Mouse (Mus musculus) MEL (cell line): ENCODE measurements around the gene Gm10803. TPM values are rescaled to one million over a fixed set of nuclear protein-coding genes. Genes with fewer than 3 reads are reported as not detected.

ENCODE experiments used
- DNase-seq: peaks from one replicate; pipeline ENCODE4 v3.0.0; 2011; ENCODE audit warnings: low read depth, low spot score
- H3K27ac ChIP-seq: 2 replicates; pipeline ENCODE4 v1.5.1; 2012; ENCODE audit warnings: low read depth, mild to moderate bottlenecking, control low read depth, low read length, moderate library complexity; ENCODE audit not compliant: control insufficient read depth
- H3K27me3 ChIP-seq, 2 experiments: fragments of 150-350 bp in 1 of 2; sonication (generic) in 1 of 2; 2 replicates each; pipeline ENCODE4 v1.6.1; 2012; ENCODE audit warnings: low read length in 2 of 2, mild to moderate bottlenecking in 2 of 2, improper control_type of control experiment in 1 of 2, moderate library complexity in 1 of 2; ENCODE audit not compliant: insufficient read depth in 2 of 2, control insufficient read depth in 1 of 2
- H3K36me3 ChIP-seq, 2 experiments: 2 replicates each; pipeline ENCODE4 v1.6.1; 2012 to 2014; ENCODE audit warnings: low read length in 2 of 2, improper control_type of control experiment in 1 of 2, inconsistent platforms in 1 of 2, mild to moderate bottlenecking in 1 of 2; ENCODE audit not compliant: insufficient read depth in 2 of 2, control insufficient read depth in 1 of 2
- H3K4me1 ChIP-seq, 2 experiments: fragments of 150-350 bp in 1 of 2; sonication (generic) in 1 of 2; 2 replicates each; pipeline ENCODE4 v1.6.1; 2012; ENCODE audit warnings: low read length in 2 of 2, improper control_type of control experiment in 1 of 2, mild to moderate bottlenecking in 1 of 2; ENCODE audit not compliant: insufficient read depth in 2 of 2, control insufficient read depth in 1 of 2
- H3K4me3 ChIP-seq, 2 experiments: fragments of 150-350 bp in 1 of 2; sonication (generic) in 1 of 2; 2 replicates each; pipeline ENCODE4 v1.5.1; 2012; ENCODE audit warnings: low read depth in 2 of 2, low read length in 2 of 2, mild to moderate bottlenecking in 2 of 2, moderate library complexity in 2 of 2, control low read depth in 1 of 2, improper control_type of control experiment in 1 of 2; ENCODE audit not compliant: control insufficient read depth in 1 of 2, insufficient read depth in 1 of 2
- H3K79me2 ChIP-seq: 2 replicates; pipeline ENCODE4 v1.6.1; 2012; ENCODE audit warnings: mild to moderate bottlenecking, low read length, moderate library complexity; ENCODE audit not compliant: control insufficient read depth, poor library complexity, insufficient read depth
- H3K9ac ChIP-seq: 2 replicates; pipeline ENCODE4 v1.6.1; 2012; ENCODE audit warnings: low read depth, mild to moderate bottlenecking, control low read depth, low read length, moderate library complexity; ENCODE audit not compliant: control insufficient read depth, poor library complexity, severe bottlenecking
- H3K9me3 ChIP-seq: fragments of 150-350 bp; sonication (generic); replicated peaks from 2 replicates; pipeline ENCODE4 v1.6.1; 2012; ENCODE audit warnings: mild to moderate bottlenecking, low read length, improper control_type of control experiment, moderate library complexity; ENCODE audit not compliant: insufficient read depth
- BHLHE40 ChIP-seq: IDR thresholded peaks from 2 replicates; pipeline ENCODE4 v1.6.1; 2012; ENCODE audit warnings: low read depth, mild to moderate bottlenecking, inconsistent platforms, low read length, improper control_type of control experiment, borderline replicate concordance
- CHD1 ChIP-seq: IDR thresholded peaks from 2 replicates; pipeline ENCODE4 v1.6.1; 2012; ENCODE audit warnings: low read depth, mild to moderate bottlenecking, inconsistent platforms, low read length, improper control_type of control experiment
- E2F4 ChIP-seq: IDR thresholded peaks from 2 replicates; pipeline ENCODE4 v1.6.1; 2011; ENCODE audit warnings: low read depth, low read length, improper control_type of control experiment, borderline replicate concordance
- ETS1 ChIP-seq: IDR thresholded peaks from 2 replicates; pipeline ENCODE4 v1.6.1; 2012; ENCODE audit warnings: low read depth, mild to moderate bottlenecking, inconsistent platforms, low read length, improper control_type of control experiment, moderate library complexity
- GABPA ChIP-seq: IDR thresholded peaks from 2 replicates; pipeline ENCODE4 v1.6.1; 2012; ENCODE audit warnings: low read depth, mild to moderate bottlenecking, inconsistent platforms, low read length, improper control_type of control experiment, moderate library complexity
- HCFC1 ChIP-seq: IDR thresholded peaks from 2 replicates; pipeline ENCODE4 v1.6.1; 2012; ENCODE audit warnings: low read depth, mild to moderate bottlenecking, inconsistent platforms, low read length, improper control_type of control experiment, moderate library complexity
- JUND ChIP-seq: IDR thresholded peaks from 2 replicates; pipeline ENCODE4 v1.6.1; 2011; ENCODE audit warnings: low read depth, mild to moderate bottlenecking, improper control_type of control experiment, low read length
- MAFK ChIP-seq: IDR thresholded peaks from 2 replicates; pipeline ENCODE4 v1.6.1; 2011; ENCODE audit warnings: low read depth, mild to moderate bottlenecking, low read length, improper control_type of control experiment, borderline replicate concordance
- MAZ ChIP-seq: IDR thresholded peaks from 2 replicates; pipeline ENCODE4 v1.6.1; 2012; ENCODE audit warnings: low read depth, mild to moderate bottlenecking, inconsistent platforms, low read length, improper control_type of control experiment
- MEF2A ChIP-seq: IDR thresholded peaks from 2 replicates; pipeline ENCODE4 v1.6.1; 2014; ENCODE audit warnings: low read depth, mild to moderate bottlenecking, inconsistent platforms, low read length, improper control_type of control experiment; ENCODE audit not compliant: poor library complexity, insufficient replicate concordance, severe bottlenecking; ENCODE audit errors: extremely low read depth
- MYB ChIP-seq: IDR thresholded peaks from 2 replicates; pipeline ENCODE4 v1.6.1; 2011; ENCODE audit warnings: mild to moderate bottlenecking, low read depth, low read length, improper control_type of control experiment
- MYC ChIP-seq: IDR thresholded peaks from 2 replicates; pipeline ENCODE4 v1.6.1; 2011; ENCODE audit warnings: low read depth, mild to moderate bottlenecking, low read length, improper control_type of control experiment, moderate library complexity
- NELFE ChIP-seq: IDR thresholded peaks from 2 replicates; pipeline ENCODE4 v1.6.1; 2011; ENCODE audit warnings: low read depth, low read length, improper control_type of control experiment
- NRF1 ChIP-seq: IDR thresholded peaks from 2 replicates; pipeline ENCODE4 v1.6.1; 2014; ENCODE audit warnings: low read depth, mild to moderate bottlenecking, inconsistent platforms, low read length, improper control_type of control experiment, moderate library complexity; ENCODE audit not compliant: poor library complexity, insufficient read depth, severe bottlenecking
- POLR2A ChIP-seq, 2 experiments: IDR thresholded peaks; 2 replicates each; pipeline ENCODE4 v1.6.1; 2011 to 2012; ENCODE audit warnings: low read length in 2 of 2, mild to moderate bottlenecking in 2 of 2, control low read depth in 1 of 2, improper control_type of control experiment in 1 of 2, low read depth in 1 of 2, moderate library complexity in 1 of 2; ENCODE audit not compliant: control insufficient read depth in 1 of 2, insufficient read depth in 1 of 2, poor library complexity in 1 of 2
- RAD21 ChIP-seq: IDR thresholded peaks from 2 replicates; pipeline ENCODE4 v1.6.1; 2011; ENCODE audit warnings: mild to moderate bottlenecking, low read depth, low read length, improper control_type of control experiment
- RCOR1 ChIP-seq: IDR thresholded peaks from 2 replicates; pipeline ENCODE4 v1.6.1; 2012; ENCODE audit warnings: low read depth, mild to moderate bottlenecking, inconsistent platforms, low read length, improper control_type of control experiment
- SIN3A ChIP-seq: IDR thresholded peaks from 2 replicates; pipeline ENCODE4 v1.6.1; 2012; ENCODE audit warnings: low read length, improper control_type of control experiment, inconsistent platforms
- SMC3 ChIP-seq: IDR thresholded peaks from 2 replicates; pipeline ENCODE4 v1.6.1; 2011; ENCODE audit warnings: low read depth, low read length, improper control_type of control experiment
- TBP ChIP-seq: IDR thresholded peaks from 2 replicates; pipeline ENCODE4 v1.8.0; 2011; ENCODE audit warnings: low read depth, low read length, improper control_type of control experiment
- UBTF ChIP-seq: IDR thresholded peaks from 2 replicates; pipeline ENCODE4 v1.6.1; 2012; ENCODE audit warnings: low read depth, mild to moderate bottlenecking, inconsistent platforms, low read length, improper control_type of control experiment, moderate library complexity, borderline replicate concordance; ENCODE audit not compliant: insufficient read depth
- USF1 ChIP-seq: IDR thresholded peaks from 2 replicates; pipeline ENCODE4 v1.6.1; 2014; ENCODE audit warnings: low read depth, mild to moderate bottlenecking, inconsistent platforms, low read length, improper control_type of control experiment, moderate library complexity
- USF2 ChIP-seq, 2 experiments: IDR thresholded peaks; 2 replicates each; pipeline ENCODE4 v1.6.1; 2011 to 2012; ENCODE audit warnings: improper control_type of control experiment in 2 of 2, low read length in 2 of 2, borderline replicate concordance in 1 of 2, inconsistent platforms in 1 of 2, low read depth in 1 of 2, mild to moderate bottlenecking in 1 of 2; ENCODE audit not compliant: insufficient read depth in 1 of 2
- ZC3H11A ChIP-seq: IDR thresholded peaks from 2 replicates; pipeline ENCODE4 v1.6.1; 2012; ENCODE audit warnings: low read depth, mild to moderate bottlenecking, inconsistent platforms, low read length, improper control_type of control experiment
- ZKSCAN1 ChIP-seq: IDR thresholded peaks from 2 replicates; pipeline ENCODE4 v1.6.1; 2012; ENCODE audit warnings: low read depth, mild to moderate bottlenecking, inconsistent platforms, low read length, improper control_type of control experiment, moderate library complexity
- polyA plus RNA-seq, 2 experiments: library from polyadenylated mRNA; stranded (reverse) in 1 of 2; unstranded in 1 of 2; fragments of >175 nt in 1 of 2; fragments of >200 nt in 1 of 2; gene quantifications; 2 replicates each; pipeline versions ENCODE4 v1.2.1 to v1.2.4; 2012; ENCODE audit warnings: low replicate concordance in 2 of 2, low read depth in 1 of 2; ENCODE audit not compliant: insufficient read length in 2 of 2, insufficient read depth in 1 of 2, missing spikeins in 1 of 2
- total RNA-seq: library from RNA; depleted of rRNA; stranded (reverse); fragments of 300-350 nt; gene quantifications from 2 replicates; pipeline ENCODE4 v1.2.3, GENCODE M21; 2012

The Gm10803 gene
- total and polyA plus RNA-seq, 3 experiments = not detected

DNA sequence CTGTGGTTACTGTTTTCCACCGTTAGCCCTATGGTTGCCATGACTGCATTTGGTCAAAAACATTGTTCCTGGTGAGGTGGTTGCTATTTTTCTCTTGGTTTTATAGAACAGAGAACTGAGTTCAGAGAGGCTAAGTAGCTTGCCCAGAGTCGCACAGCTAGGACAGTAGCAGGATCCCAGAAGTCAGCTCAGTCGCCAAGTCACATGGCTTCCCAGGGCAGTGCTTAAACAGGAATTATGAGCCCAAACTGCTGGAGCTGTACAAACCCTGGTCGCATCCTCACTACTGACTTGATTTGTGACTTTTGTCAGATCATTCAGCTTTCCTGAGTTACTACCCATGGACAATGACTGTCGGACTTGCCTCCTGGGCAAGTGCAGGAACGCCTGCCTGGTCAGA lies 38.8 kb upstream of the Gm10803 start:
- Histone ChIP-seq H3K9ac (no peak overlapping the region), H3K9me3 (no peaks in the 10 kb centered on the region), H3K4me3 (no peak overlapping the region), H3K36me3 (no peaks in the 10 kb centered on the region), H3K27me3 (peaks cover 13 to 28% of the 10 kb centered on the region in 2 experiments), H3K4me1 (no peaks in the 10 kb centered on the region), H3K27ac (no peak overlapping the region), H3K79me2 (no peaks in the 10 kb centered on the region)
- DNase-seq = no peak
- TF ChIP-seq E2F4 (no peak), MAFK (no peak), ZC3H11A (no peak), NRF1 (no peak), GABPA (no peak), USF2 (IDR thresholded peaks at IDR 0.05; ENCODE audit: borderline replicate concordance in 1 of 2, insufficient read depth in 1 of 2, low read depth in 1 of 2, low read length in 2 of 2) (no peak), MYB (no peak), ZKSCAN1 (no peak), UBTF (no peak)

DNA sequence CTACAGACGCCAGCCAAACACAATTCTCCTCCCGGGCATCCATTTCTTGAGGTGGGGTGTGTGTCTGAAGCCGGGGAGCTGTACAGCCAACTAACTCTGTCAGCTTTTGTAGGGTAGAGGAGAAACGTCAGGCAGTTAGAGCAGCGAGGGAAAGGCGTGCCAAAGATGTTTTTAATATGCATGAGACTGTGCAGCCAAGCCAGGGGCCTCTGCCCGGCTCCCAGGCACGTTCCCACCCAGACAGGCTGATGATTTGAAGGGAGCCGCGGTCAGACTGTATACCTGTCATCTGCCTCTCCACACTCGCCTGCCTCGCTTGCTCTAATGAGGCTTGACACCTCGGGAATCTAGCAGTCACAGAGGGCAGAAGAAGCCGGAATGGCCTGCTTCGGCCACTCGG lies 38.4 kb upstream of the Gm10803 start:
- peaks cover 13 to 28% of the 10 kb centered on the region in 2 experiments for H3K27me3 ChIP-seq
- H3K36me3 ChIP-seq = no peaks in the 10 kb centered on the region
- no peak overlapping the region for H3K9ac ChIP-seq
- no peaks in the 10 kb centered on the region for H3K4me1 ChIP-seq
- no peak overlapping the region for H3K4me3 ChIP-seq
- no peaks in the 10 kb centered on the region for H3K9me3 ChIP-seq
- TF ChIP-seq MEF2A (no peak), HCFC1 (no peak), USF1 (no peak), NELFE (no peak), ZC3H11A (no peak), POLR2A (IDR thresholded peaks at IDR 0.05; ENCODE audit: control insufficient read depth in 1 of 2, insufficient read depth in 1 of 2, low read depth in 1 of 2, low read length in 2 of 2, poor library complexity in 1 of 2) (no peak), ETS1 (no peak), RAD21 (no peak), JUND (no peak), TBP (no peak), CHD1 (no peak), MYB (no peak), MYC (no peak), MAZ (no peak), RCOR1 (no peak), SIN3A (no peak), SMC3 (no peak), BHLHE40 (no peak), USF2 (IDR thresholded peaks at IDR 0.05; ENCODE audit: borderline replicate concordance in 1 of 2, insufficient read depth in 1 of 2, low read depth in 1 of 2, low read length in 2 of 2) (no peak)
- H3K27ac ChIP-seq = no peak overlapping the region
- DNase-seq = no peak
- no peaks in the 10 kb centered on the region for H3K79me2 ChIP-seq
